Mouse (Mus musculus): ENCODE measurements around the gene Plxnc1.

Plxnc1 gene

GRCm38 (mm10) chr10:94944691-94945205, at the start of gene Plxnc1:
Plxnc1 (minus strand) TSS chr10:94944835.
- peak; percentile 62 to 70 for DNase-seq (ENCODE audit: low spot score in 2 of 2)

GRCm38 (mm10) chr10:94992127-94992526, 47.5 kb upstream of the Plxnc1 start:
- peak; percentile 67 to 69 for DNase-seq (ENCODE audit: low spot score in 2 of 2)

- DNase-seq (ENCODE audit: low spot score in 2 of 2), result peak; percentile 53 to 62
These were observed 47.0 kb upstream of the Plxnc1 start for GRCm38 (mm10) chr10:94991564-94992097.

GRCm38 (mm10) chr10:94990768-94991563, 46.3 kb upstream of the Plxnc1 start:
- peak; percentile 12 to 16 for DNase-seq (ENCODE audit: low spot score in 2 of 2)

- DNase-seq (ENCODE audit: low spot score in 2 of 2), result no peak
These were observed 44.7 kb upstream of the Plxnc1 start for GRCm38 (mm10) chr10:94989321-94989720.

- no peak for DNase-seq (ENCODE audit: low spot score in 2 of 2)
These were observed 40.5 kb upstream of the Plxnc1 start for GRCm38 (mm10) chr10:94985103-94985502.

- DNase-seq (ENCODE audit: low spot score in 2 of 2), result no peak
These were observed 37.9 kb upstream of the Plxnc1 start for GRCm38 (mm10) chr10:94982528-94982927.

- no peak for DNase-seq (ENCODE audit: low spot score in 2 of 2)
These were observed 37.0 kb upstream of the Plxnc1 start for GRCm38 (mm10) chr10:94981466-94982138.

GRCm38 (mm10) chr10:94978265-94978822, 33.7 kb upstream of the Plxnc1 start:
- DNase-seq (ENCODE audit: low spot score in 2 of 2), result no peak

- peak in 1 of 2 experiments; percentile 14 for DNase-seq (ENCODE audit: low spot score in 2 of 2)
These were observed 31.7 kb upstream of the Plxnc1 start for GRCm38 (mm10) chr10:94976329-94976728.

GRCm38 (mm10) chr10:94975099-94975496, 30.5 kb upstream of the Plxnc1 start:
- DNase-seq (ENCODE audit: low spot score in 2 of 2), result no peak

- no peak for DNase-seq (ENCODE audit: low spot score in 2 of 2)
These were observed 29.9 kb upstream of the Plxnc1 start for GRCm38 (mm10) chr10:94974345-94975098.

- no peak for DNase-seq (ENCODE audit: low spot score in 2 of 2)
These were observed 27.1 kb upstream of the Plxnc1 start for GRCm38 (mm10) chr10:94971625-94972161.

- no peak for DNase-seq (ENCODE audit: low spot score in 2 of 2)
These were observed 25.6 kb upstream of the Plxnc1 start for GRCm38 (mm10) chr10:94970221-94970620.

GRCm38 (mm10) chr10:94967468-94967867, 22.8 kb upstream of the Plxnc1 start:
- no peak for DNase-seq (ENCODE audit: low spot score in 2 of 2)

GRCm38 (mm10) chr10:94966789-94967188, 22.2 kb upstream of the Plxnc1 start:
- no peak for DNase-seq (ENCODE audit: low spot score in 2 of 2)

- DNase-seq (ENCODE audit: low spot score in 2 of 2), result no peak
These were observed 20.5 kb upstream of the Plxnc1 start for GRCm38 (mm10) chr10:94965093-94965492.

GRCm38 (mm10) chr10:94962005-94962404, 17.4 kb upstream of the Plxnc1 start:
- no peak for DNase-seq (ENCODE audit: low spot score in 2 of 2)

- no peak for DNase-seq (ENCODE audit: low spot score in 2 of 2)
These were observed 16.6 kb upstream of the Plxnc1 start for GRCm38 (mm10) chr10:94961283-94961682.

GRCm38 (mm10) chr10:94958311-94958710, 13.7 kb upstream of the Plxnc1 start:
- peak; percentile 61 to 68 for DNase-seq (ENCODE audit: low spot score in 2 of 2)

- DNase-seq (ENCODE audit: low spot score in 2 of 2), result peak; percentile 31 to 37
These were observed 13.1 kb upstream of the Plxnc1 start for GRCm38 (mm10) chr10:94957705-94958104.

All from spleen, postnatal 36 days (tissue).